Mouse (Mus musculus): ENCODE measurements at regions not wholly inside any gene's neighbourhood (a gene's known extent, or its start where the extent isn't known, plus 50 kb on each side); places are given as distances from the start of the nearest gene placed in this dataset.

- DNase-seq (ENCODE audit: low spot score in 2 of 2): no peak
Measured at GRCm38 (mm10) chr10:111740586-111741265, 231.7 kb upstream of the Krr1 start.

- no peak for DNase-seq (ENCODE audit: low spot score in 2 of 2)
Measured at GRCm38 (mm10) chr10:111741301-111741945, 231.0 kb upstream of the Krr1 start.

- DNase-seq (ENCODE audit: low spot score in 2 of 2): no peak
Measured at GRCm38 (mm10) chr10:111743291-111743690, 229.2 kb upstream of the Krr1 start.

- no peak for DNase-seq (ENCODE audit: low spot score in 2 of 2)
Measured at GRCm38 (mm10) chr10:111745116-111745515, 227.3 kb upstream of the Krr1 start.

GRCm38 (mm10) chr10:111746067-111746878, 226.2 kb upstream of the Krr1 start:
- no peak for DNase-seq (ENCODE audit: low spot score in 2 of 2)

GRCm38 (mm10) chr10:111746879-111747477, 225.5 kb upstream of the Krr1 start:
- no peak for DNase-seq (ENCODE audit: low spot score in 2 of 2)

GRCm38 (mm10) chr10:111748482-111748881, 224.0 kb upstream of the Krr1 start:
- no peak for DNase-seq (ENCODE audit: low spot score in 2 of 2)

GRCm38 (mm10) chr10:111753646-111754045, 218.8 kb upstream of the Krr1 start:
- DNase-seq (ENCODE audit: low spot score in 2 of 2): no peak

- DNase-seq (ENCODE audit: low spot score in 2 of 2): no peak
Measured at GRCm38 (mm10) chr10:111755964-111756363, 216.5 kb upstream of the Krr1 start.

GRCm38 (mm10) chr10:111756528-111756927, 215.9 kb upstream of the Krr1 start:
- no peak for DNase-seq (ENCODE audit: low spot score in 2 of 2)

- no peak for DNase-seq (ENCODE audit: low spot score in 2 of 2)
Measured at GRCm38 (mm10) chr10:111757689-111758088, 214.8 kb upstream of the Krr1 start.

- DNase-seq (ENCODE audit: low spot score in 2 of 2): no peak
Measured at GRCm38 (mm10) chr10:111759505-111759904, 213.0 kb upstream of the Krr1 start.

- DNase-seq (ENCODE audit: low spot score in 2 of 2): no peak
Measured at GRCm38 (mm10) chr10:111762751-111763528, 209.5 kb upstream of the Krr1 start.

- peak; percentile 12 to 23 for DNase-seq (ENCODE audit: low spot score in 2 of 2)
Measured at GRCm38 (mm10) chr10:111767011-111767720, 205.3 kb upstream of the Krr1 start.

GRCm38 (mm10) chr10:111767813-111768455, 204.5 kb upstream of the Krr1 start:
- no peak for DNase-seq (ENCODE audit: low spot score in 2 of 2)

GRCm38 (mm10) chr10:111769486-111770002, 202.9 kb upstream of the Krr1 start:
- no peak for DNase-seq (ENCODE audit: low spot score in 2 of 2)

- DNase-seq (ENCODE audit: low spot score in 2 of 2): no peak
Measured at GRCm38 (mm10) chr10:111770027-111770426, 202.4 kb upstream of the Krr1 start.

- DNase-seq (ENCODE audit: low spot score in 2 of 2): no peak
Measured at GRCm38 (mm10) chr10:111771010-111771409, 201.5 kb upstream of the Krr1 start.

GRCm38 (mm10) chr10:111777559-111777958, 194.9 kb upstream of the Krr1 start:
- DNase-seq (ENCODE audit: low spot score in 2 of 2): no peak
